Mouse (Mus musculus) G1E (cell line): ENCODE measurements around the gene F12.

ENCODE experiments used
- CTCF ChIP-seq: IDR thresholded peaks from 2 replicates; pipeline ENCODE4 v1.5.1; 2012; ENCODE audit warnings: low read depth, low read length, inconsistent platforms, mixed read lengths
- GATA1 ChIP-seq: IDR thresholded peaks from 2 replicates; pipeline ENCODE4 v1.6.1; 2012; ENCODE audit warnings: borderline replicate concordance, low read length, inconsistent platforms, mixed read lengths
- POLR2AphosphoS5 ChIP-seq: IDR thresholded peaks from 2 replicates; pipeline ENCODE4 v1.6.1; 2012; ENCODE audit warnings: low read depth, low read length, inconsistent platforms; ENCODE audit not compliant: insufficient replicate concordance
- TAL1 ChIP-seq: conservative IDR thresholded peaks from 2 replicates; pipeline ENCODE4 v1.6.1; 2012; ENCODE audit warnings: low read depth, low read length, inconsistent platforms, mixed read lengths

- TF ChIP-seq CTCF, result no peak
- TF ChIP-seq TAL1, result no peak
- TF ChIP-seq POLR2AphosphoS5, result no peak
- TF ChIP-seq GATA1, result no peak
Observed at GRCm38 (mm10) chr13:55412643-55413307, 13.8 kb downstream of the F12 start.
